Mouse (Mus musculus): ENCODE results near the gene Alkbh3.

The Alkbh3 gene

GRCm38 (mm10) chr2:93992259-93992658 is 18.3 kb downstream of the Alkbh3 start:
- no peak for DNase-seq

GRCm38 (mm10) chr2:93991336-93991735 is 19.3 kb downstream of the Alkbh3 start:
- no peak for DNase-seq

DNA sequence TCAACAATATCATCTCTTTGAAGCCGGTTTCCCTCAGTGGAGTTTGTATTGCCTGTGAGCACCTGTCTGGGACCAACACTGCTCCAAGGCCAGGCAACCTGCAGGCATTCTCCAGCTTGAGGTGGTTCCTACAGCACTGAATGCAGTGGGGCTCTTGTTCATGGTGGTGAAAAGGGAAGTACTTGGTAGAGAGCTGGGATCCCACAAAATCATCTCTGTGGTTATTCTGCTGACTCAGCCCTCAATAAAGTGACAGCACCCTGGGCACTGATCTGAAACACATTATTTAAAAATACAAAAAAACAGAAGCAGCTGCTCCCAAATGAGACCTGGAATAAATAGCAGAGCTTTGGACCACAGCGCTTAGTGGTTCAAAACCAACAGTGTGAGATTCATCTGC is 22.2 kb downstream of the Alkbh3 start:
- DNase-seq = no peak

- DNase-seq = no peak
Observed at GRCm38 (mm10) chr2:93982457-93983235, 28.0 kb downstream of the Alkbh3 start.

DNA sequence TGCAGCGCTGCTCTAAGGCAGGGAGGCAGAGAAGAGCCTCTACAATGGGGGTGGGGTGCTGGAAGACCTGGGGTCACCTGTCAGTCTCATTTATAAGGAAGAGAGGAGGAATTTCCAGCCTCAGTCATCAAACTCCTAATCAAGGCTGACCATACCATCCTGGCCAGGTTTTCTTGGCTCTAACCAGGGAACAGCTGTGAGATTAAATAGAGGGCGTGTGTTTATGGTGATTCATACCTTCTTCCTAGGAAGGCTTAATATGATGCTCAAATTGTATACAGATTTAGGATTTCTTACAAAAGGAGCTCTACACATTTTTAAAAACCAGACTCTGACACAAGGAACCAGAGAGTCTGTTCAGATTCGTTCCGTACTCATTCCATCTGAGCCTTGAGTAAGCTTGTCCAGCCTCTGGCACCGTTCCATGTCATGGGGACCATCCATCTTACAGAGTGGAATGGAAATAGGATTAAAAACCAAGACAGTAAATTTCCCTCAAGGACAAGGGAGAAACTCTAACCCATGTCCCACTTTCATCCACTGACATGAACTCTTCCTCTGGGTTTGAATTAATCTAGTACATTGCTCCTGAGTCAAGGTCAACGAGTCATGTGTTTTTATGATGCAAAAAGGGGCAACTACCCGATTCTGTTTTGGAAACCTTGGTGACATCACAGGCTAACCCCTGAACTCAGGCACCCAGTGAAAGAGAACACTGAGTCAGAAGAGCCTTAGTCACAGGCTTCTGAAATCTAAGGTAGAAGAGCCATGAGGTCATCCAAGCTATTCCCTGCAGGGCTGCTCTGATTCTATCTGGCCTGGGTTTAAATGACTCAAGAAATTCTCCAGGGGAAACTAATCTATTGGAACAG is 31.1 kb downstream of the Alkbh3 start:
- no peak for DNase-seq

GRCm38 (mm10) chr2:93976436-93977252 is 34.0 kb downstream of the Alkbh3 start:
- peak; percentile 51 for DNase-seq

- no peak for DNase-seq
Observed at GRCm38 (mm10) chr2:93975526-93976435, 34.8 kb downstream of the Alkbh3 start.

DNA sequence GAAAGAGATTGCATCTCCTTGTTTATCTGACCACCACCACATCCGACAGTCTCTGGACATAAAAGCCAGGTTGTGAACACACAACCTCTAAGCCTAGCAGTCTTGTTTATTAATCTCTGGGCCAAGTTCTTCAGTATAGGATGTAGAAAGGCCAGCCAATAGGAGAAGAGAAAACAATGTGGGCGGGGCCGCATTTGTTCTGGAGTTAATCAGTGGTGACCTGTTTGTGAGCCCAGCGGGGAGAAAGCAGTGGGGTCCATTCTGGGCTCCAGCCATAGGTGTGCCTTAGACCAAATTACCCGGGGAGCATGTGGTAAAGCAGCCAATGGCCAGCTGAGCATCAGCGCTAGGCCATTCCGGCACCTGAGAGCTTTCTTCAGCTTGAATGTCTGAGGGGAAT is 35.6 kb downstream of the Alkbh3 start:
- DNase-seq = no peak

- no peak for DNase-seq
Observed at GRCm38 (mm10) chr2:93971647-93972046, 39.0 kb downstream of the Alkbh3 start.

DNA sequence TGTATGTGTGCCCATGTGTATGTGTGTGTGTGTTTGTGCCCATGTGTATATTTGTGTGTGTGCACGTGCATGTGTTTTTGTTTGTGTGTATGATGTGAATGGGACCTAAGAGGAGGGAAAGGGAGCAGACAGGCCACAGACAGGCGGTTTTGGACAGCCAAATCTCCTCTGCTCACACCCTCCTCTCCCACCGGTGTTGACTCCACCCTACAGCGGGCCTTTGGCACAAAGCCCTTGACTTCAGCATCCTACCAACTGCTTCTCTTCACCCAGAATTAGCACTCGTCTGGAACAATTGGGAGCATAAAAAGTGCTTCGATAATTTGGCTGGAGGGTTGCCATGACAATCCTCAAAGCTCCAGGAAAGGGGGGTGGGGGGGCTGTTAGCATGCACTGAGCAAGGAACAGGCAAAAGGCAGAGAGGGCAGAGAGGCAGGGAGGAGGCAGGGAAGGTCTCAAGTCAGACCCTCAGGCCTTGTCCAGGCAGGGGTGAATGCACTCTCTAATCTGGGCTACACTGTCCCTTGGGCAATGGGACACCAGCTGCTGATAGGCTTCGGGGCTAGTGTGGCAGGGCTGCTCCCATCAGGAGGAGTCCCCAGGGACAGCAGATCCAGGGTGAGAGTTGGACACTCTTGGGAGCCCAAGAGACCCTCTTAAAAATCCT is 46.0 kb downstream of the Alkbh3 start:
- DNase-seq = peak; percentile 59

- DNase-seq = peak; percentile 65
Observed at GRCm38 (mm10) chr2:93963802-93964201, 46.8 kb downstream of the Alkbh3 start.

DNA sequence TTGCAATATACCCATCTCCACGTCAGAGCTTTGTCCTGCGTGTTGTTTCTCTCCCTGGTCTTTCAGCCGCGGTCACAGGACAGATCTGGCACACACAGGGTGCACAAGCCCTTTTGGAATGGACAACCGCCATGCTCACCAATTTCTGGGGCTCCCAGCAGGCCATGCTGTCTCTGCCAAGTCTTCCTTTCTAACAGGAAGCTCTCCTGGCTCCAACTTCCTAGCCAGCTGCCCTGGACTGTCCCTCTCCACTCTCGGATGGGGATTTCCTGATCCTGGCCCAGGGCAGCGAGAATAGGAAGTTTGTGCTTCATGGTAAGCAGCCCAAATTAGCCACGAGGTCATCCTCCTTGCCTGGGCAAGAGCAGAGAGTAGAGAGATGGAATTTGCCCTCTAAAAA is 48.9 kb downstream of the Alkbh3 start:
- DNase-seq = peak; percentile 93

DNA sequence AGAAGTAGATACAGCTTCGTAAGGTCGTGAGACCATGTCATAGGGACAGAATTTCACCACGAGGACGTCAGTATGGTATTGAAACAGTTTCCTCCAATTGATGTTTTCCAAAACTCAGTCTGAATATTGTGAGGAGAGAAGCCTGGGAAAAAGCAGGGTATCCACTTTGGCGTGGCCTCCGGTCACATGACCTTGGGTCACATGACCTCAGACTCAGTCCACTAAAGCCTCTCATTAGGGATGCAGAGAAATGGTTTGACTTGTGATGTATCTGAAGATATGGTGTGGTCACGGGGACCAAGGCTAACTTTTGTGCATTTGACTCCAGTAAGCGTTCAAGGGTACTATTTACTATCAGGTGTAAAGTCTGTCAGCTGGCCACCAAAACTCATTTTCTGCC is 51.3 kb downstream of the Alkbh3 start:
- DNase-seq = no peak

DNA sequence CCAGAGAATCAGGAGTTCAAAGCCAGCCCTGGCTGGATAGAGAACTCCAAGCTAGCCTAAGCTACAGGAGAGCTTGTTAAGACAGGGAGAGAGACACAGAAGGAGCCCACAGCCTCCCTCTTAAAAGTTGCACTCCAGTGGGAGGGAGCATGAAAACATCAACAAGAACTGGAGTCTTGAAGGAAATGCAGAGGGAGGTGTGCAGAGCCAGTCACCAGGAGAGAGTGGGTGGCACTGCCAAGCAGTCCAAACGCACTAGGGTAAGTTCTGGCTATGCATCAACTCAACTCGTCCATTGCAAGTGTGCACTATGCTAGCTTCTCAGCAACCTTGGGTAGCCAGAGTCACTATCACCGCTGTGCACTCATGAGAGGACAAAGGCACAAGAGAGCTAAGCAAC is 52.4 kb downstream of the Alkbh3 start:
- DNase-seq = no peak

GRCm38 (mm10) chr2:93957785-93958175 is 52.8 kb downstream of the Alkbh3 start:
- DNase-seq = no peak

GRCm38 (mm10) chr2:93956908-93957784 is 53.5 kb downstream of the Alkbh3 start, which contains the start of gene Gm13889:
TSS of gene Gm13889 (minus strand) at chr2:93957201.
- DNase-seq = peak; percentile 72

DNA sequence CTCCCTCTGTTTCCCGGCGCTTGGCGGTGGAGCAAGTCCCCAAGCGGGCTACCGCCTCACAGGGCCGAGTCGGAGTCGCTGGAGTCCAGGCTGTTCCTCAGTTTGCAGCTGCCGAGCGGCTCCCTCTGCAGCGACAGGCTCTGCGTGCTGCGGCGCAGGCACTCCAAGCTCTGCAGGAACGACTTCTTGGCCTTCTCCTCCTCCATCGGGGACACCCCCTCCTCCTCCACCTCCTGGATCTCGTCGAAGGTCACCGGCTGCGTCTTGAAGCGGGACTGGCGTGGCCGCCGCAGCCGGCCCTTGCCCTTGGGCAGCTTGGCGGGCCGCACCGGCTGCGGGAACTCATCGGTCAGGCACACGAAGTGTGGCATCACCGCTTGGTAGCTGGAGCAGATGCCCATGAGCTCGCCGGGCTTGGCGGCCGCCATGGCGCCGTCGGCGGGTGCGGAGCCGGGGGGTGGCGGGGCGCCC is 54.2 kb downstream of the Alkbh3 start:
- peak; percentile 70 for DNase-seq

GRCm38 (mm10) chr2:93955886-93956285 is 54.7 kb downstream of the Alkbh3 start:
- DNase-seq = no peak

- peak; percentile 69 for DNase-seq
Observed at GRCm38 (mm10) chr2:93954781-93955578, 55.6 kb downstream of the Alkbh3 start.

Data from cerebellum, adult 11-12 months (tissue).